Mouse (Mus musculus): ENCODE results near the gene Hnf4a.
"Not testable (repeated sequence)": the region's sequence is repeated elsewhere in the genome, so short reads cannot be mapped to it uniquely, and the experiment has no call there.

Gene Hnf4a

GRCm38 (mm10) chr2:163506300-163507004, at the start of gene Hnf4a:
Gene Hnf4a (plus strand): TSS chr2:163506808.
- DNase-seq = no peak

DNA sequence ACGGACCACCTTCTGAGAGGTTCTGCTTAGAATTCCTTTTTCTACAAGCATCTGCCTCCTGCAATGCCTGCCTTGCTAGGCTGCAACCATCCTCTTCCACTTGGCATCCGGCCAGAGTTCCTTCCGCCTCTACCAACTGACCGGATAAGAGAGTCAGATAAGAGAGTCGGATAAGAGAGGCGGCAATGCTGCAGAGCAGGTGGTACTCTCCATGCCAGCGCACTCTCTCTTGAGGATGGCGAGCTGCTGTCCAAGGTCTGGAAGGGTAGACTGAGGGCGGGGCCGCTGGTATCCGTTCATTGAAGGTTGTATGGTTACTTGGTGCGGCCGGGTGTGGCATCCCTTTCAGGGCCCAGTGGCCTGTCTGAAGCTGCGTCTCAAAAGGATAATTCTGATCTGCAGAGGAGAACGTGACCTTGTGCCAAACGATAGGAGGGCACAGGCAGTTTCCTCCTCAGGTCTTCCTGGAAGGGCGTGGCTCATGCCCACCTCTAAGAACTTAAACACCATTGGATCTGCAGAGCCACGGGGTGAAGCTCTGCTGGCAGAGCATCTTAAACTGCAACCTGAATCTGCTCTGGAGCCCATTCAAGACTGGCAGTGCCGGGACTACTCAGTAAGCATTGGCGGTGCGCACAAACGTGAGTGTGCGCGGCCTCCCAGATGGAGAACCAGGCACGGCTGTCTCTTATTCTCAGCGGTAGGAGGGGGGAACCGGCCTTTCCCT, 47.9 kb upstream of the Hnf4a start:
- peak; percentile 50 to 52 for DNase-seq

GRCm38 (mm10) chr2:163459380-163459779, 47.2 kb upstream of the Hnf4a start:
- no peak for DNase-seq

DNA sequence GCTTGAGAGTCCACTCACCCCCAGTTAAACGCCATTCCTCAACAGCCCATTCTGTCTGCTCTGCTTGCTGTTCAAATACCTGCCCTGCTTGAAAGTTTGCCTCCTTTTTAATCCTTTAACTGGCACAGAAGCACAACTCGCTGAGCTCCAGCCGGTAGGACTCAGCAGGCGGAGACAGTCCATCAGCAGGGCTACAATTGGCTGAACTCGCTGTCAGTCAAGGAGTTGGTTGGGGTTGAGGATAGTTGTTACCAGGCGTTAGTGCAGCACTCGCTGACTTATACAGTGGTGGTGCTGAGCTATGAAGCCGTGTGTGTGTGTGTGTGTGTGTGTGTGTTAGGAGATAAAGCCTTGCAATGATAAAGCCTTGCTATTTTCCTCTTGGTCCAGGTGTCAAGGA, 46.0 kb upstream of the Hnf4a start:
- no peak for DNase-seq

DNA sequence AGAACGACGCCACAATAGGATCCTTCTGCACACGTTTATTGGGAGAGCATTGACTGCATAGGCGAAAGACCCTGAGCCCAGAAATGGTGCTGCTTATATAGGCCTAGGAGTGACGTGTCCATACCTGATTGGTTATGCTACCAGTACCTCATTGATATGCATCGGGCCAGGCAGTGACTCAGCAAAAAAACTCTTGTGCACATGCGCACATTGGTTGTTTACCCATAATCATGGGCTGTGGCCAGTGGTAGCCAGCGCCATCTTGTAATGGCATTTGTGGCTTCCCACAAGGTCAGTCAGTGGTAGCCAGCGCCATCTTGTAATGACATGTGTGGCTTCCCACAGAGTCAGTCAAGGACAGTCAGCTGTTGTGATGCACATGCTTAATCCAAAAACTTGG, 45.3 kb upstream of the Hnf4a start:
- DNase-seq = not testable (repeated sequence)

DNA sequence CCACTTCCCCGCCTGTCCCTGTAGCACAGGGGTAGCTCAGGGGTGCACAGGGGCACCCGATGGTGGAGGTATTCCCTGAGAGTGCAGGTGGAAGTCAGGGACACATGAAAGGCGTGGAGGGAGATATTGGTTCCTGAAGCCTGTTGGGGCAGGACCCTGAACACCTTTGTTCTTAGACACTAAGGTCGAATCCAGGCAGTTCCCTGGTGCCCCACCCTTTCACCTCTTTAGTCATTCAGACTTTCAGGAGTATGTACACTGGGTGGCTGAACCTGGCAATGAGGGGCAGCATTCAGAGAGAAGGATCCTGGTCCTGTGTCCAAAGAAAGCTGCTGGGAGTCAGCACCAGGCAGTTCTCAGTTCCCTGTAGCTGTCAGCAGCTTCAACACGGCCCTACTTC, 44.2 kb upstream of the Hnf4a start:
- no peak for DNase-seq

DNA sequence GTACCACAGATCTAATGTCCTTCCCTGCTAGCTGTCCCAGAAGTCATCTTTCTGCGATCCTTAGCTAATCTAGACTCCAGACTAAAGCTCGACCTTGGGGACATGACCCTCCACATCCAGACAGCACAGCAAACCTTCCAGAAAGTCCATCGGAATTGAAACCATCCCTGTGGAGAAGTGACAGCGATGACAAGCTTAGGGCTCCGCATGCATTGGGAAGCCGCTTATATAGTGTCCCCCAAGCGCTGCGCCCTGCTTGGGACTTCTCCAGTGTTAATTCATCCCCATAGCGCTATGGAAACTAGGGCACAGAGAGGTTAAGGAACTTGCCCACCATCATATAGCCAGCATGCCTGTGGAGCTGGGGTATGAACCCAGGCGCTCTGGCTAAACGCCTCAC, 43.8 kb upstream of the Hnf4a start:
- no peak for DNase-seq

DNA sequence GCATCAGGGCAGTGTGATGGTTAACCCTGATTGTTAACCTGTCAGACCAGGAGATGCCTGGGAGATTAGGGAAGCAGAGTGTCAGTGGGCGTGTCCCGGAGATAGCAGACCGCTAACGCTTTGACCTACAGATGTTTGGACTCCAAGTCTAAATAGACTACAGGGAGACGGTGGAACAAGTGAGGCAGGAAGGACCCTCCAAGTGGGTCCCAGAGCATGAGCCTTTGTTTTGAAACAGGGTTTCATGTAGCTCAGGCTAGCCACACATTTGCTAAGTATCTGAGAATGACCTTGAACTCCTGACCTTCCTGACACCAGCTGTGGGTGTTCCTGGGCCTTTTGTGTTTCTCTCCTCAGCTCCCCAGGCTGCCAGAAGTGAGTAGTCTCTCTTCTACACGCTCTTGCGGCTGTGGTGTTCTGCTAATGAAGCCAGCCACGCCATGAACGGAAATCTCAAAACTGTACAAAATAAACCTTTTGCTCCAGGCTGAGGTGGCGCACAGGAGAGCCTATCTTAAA, 43.3 kb upstream of the Hnf4a start:
- no peak for DNase-seq

GRCm38 (mm10) chr2:163463998-163464397, 42.6 kb upstream of the Hnf4a start:
- DNase-seq = peak in 1 of 2 experiments; percentile 25

- DNase-seq = no peak
These were observed 42.0 kb upstream of the Hnf4a start for GRCm38 (mm10) chr2:163464562-163464961.

GRCm38 (mm10) chr2:163466771-163467170, 39.8 kb upstream of the Hnf4a start:
- no peak for DNase-seq

GRCm38 (mm10) chr2:163467585-163467984, 39.0 kb upstream of the Hnf4a start:
- DNase-seq = no peak

- DNase-seq = no peak
These were observed 37.7 kb upstream of the Hnf4a start for GRCm38 (mm10) chr2:163468866-163469265.

- no peak for DNase-seq
These were observed 36.9 kb upstream of the Hnf4a start for GRCm38 (mm10) chr2:163469711-163470110.

DNA sequence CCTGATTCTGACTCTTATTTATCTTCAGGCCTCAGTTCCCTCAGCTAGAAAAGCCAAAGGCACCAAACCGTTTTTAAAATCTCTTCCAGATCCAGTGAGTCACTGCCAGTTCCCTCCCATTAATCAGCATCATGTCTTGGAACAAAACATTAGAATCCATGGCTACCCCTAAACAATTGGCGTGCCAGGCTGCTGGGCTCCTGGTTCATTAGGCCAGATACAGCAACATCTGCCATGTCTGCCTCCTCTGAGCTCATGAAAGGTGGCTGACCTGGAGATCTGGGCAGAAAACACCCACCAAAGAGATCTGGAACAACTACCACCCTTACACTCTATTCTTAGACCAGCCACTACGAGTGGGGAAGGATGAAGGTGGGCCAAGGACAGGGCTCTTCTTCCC, 35.5 kb upstream of the Hnf4a start:
- no peak for DNase-seq

DNA sequence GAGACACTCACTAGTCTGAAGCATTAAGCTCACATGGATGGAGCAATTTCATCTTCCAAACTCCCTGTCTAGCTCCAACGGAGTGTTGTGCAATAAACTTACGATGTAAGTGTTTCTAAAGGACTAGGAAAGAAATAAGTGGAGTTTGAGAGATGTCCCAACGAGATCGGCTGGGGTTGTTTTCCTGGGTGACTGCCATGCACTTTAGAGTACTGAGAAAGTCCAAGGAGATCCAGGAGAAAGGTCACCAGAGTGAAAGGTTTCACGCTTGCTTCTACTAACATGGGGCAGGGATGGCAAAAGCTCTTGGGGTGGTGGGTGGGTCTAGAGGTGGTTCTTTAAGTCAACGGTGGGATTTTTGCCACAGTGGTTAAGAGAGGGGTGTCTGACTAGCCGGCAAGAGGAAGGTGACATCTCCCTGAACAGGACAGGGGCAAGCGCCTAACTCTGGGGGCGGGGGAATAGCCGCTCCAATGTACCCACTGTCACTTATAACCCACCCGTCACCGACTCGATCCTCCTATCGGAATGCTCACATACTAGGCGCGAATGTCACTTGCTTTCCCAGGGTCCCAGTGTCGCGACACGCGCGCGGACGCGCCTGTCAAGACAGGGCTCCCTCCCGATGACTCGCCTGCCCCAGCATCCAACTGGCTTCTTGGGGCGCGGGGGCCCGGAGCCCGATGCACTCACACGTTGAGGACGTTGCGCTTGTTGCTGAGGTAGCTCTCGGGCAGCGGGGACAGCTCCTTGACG, 34.7 kb upstream of the Hnf4a start:
- DNase-seq = no peak

DNA sequence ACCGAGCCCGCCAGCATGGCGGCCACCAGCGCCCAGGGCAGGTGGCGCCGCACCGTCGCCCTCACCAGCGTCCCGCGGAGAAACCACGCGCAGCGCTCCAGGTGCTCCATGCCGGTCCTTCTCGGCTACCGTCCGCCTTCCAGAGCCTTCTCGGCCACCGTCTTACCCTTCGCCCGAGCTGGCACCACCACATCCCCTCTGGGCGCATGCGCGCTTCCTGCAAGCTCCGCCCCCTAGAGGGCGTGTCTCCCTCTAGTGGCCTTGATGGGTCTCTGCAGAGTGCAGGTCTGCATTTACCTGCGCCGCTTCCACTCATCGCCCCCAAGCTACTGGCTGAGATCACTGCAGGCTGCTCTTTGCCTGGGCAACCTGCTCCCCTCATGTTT, 34.1 kb upstream of the Hnf4a start, which contains the start of gene Fitm2:
Fitm2 (minus strand) TSS at position 164 of the 386 bp plus-strand sequence.
- DNase-seq = peak; percentile 97 to 99

DNA sequence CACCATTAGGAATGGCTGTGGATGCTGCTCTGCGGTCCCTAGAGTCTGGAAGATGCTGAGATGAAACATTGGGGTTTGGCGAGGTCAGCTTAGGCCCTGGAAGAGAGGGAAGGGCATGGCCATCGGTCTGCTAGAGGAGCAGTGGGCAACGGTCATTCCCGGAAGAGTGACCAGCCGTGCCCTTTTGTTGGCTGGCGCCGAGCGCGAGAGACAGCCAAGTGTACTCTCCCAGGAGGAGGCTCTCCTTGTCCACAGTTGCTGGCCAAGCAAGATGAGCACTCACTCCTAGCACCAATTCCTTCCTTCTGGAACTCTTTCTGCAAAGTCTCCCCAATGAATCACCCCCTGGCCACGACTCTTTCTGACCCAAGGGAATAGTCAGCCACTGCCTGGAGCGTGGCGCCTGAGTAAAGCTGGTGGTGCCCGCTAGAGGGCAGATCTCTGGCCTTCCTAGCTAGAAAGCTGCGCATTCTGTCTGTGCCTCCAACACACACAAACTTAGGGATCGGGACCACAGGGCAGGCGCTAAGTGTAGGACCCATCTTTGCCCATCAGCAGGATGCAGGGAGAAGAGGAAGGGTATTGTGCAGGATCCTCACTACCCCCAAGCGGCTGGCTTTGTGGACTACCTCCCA, 26.3 kb upstream of the Hnf4a start:
- DNase-seq = peak in 1 of 2 experiments; percentile 30

- DNase-seq = no peak
These were observed 25.0 kb upstream of the Hnf4a start for GRCm38 (mm10) chr2:163481539-163482029.

DNA sequence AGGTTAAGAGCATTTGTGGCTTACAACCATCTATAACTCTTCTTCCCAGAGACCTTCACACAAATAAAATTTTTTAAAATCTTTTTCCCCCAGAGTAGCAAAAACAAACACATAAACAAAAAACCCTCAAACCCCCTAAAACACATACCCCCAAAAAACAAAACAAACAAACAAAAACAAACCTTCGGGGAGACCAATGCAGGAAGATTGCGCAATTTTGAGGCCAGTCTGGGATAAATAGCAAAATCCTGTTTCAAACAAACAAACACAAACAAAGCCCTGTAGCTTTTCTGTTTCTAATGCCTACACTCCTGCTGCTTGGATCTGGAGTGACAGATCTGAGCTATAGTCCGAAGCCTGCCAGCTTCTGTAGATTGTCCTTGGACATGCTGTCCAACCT, 19.2 kb upstream of the Hnf4a start:
- DNase-seq = no peak

DNA sequence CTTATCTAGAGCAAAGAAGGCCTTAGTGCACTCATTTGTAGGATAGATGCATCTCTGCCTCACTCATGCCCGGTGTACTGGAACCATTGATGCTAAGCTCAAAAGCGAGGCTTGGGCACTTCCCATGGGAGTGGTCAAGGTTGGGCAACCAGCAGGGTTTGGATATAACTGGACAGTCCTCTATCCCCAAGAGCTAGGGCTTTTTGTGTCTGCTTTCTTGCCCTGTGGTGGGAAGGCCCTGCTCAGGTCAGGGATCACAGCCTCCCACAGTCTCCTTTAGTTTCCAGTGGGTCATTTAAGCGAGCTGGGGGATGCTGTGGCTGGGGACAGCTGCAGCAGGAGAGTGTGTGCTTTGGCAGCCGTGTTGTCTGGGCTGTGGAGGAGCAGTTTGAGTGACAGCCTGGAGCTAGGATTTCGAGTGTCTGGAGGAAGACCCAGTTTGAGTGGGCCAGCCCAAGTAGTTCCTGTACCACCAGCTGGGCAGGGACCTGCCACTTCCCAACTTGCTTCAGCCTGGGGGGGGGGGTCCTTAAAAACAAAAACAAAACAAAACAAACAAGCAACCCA, 16.8 kb upstream of the Hnf4a start:
- DNase-seq = no peak

GRCm38 (mm10) chr2:163490656-163491055, 16.0 kb upstream of the Hnf4a start:
- no peak for DNase-seq
